Mouse (Mus musculus): ENCODE measurements around the gene Prickle1. TPM values are rescaled to one million over a fixed set of nuclear protein-coding genes. Genes with fewer than 3 reads are reported as not detected.

The Prickle1 gene
- polyA plus RNA-seq (2021): 15.7 TPM

DNA sequence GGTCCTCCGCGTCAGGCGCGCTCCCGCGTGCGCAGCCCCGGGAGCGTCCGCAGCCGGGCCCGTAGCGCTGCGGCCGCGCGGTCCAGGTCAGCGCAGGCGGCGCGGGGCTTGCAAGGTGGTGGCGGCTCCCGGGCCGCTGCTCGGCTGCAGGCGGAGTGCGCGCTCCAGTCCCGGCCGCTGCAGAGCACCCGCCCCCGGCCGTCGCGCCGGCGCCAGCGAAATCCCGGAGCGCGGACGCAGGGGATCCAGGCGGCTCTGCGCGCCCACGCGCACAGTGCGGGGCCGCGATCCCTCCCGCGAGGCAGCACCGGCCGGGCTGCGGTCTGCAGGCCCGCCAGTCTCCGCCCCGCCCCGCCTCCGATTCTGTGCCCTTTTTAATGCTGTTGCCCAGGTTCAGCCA, at the start of gene Prickle1:
TSS of gene Prickle1 (minus strand) at position 146 of the 400 bp plus-strand sequence.
- ChIA-PET POLR2A (interaction anchor here (1.1 kb wide), 1 partner anchor 12 kb away, joined by 3 read pairs; no protein-coding TSS in a partner anchor), CTCF (no interaction called here)
- no peak for DNase-seq (ENCODE audit: low read depth, low spot score)
- H3K27me3 ChIP-seq: no peaks in the 10 kb centered on the region
- peak; percentile 91 for ATAC-seq
- no peak for TF ChIP-seq CTCF (IDR thresholded peaks at IDR 0.05)
- in situ Hi-C loops (cut with MboI; ENCODE audit: low pct_unique_long_range_greater_than_20kb): no loop called here

DNA sequence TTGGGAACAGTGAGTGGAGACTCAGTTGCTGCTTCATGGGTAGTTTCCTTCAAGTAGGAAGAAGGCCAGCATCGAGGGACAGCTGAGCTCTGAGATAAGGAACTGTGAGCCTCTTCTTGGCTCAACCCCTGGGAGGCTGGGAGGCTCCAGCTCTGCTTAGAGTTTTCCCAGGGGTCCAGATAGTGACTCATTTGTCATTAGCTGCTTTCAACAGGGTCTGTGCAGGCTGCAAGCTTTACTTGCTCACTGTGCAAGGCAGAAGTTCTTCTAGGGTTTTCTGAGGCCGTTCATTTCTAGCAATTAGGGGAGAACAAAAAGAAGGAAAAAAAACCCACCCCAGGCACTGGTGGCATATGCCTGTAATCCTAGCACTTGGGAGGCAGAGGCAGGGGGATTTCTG, 44.5 kb upstream of the Prickle1 start:
- in situ Hi-C loops (cut with MboI; ENCODE audit: low pct_unique_long_range_greater_than_20kb): no loop called here
- TF ChIP-seq CTCF (IDR thresholded peaks at IDR 0.05): no peak
- POLR2A ChIA-PET: no interaction called here
- DNase-seq (ENCODE audit: low read depth, low spot score) (no peak), ATAC-seq (no peak)
- CTCF ChIA-PET: no interaction called here
- no peaks in the 10 kb centered on the region for H3K27me3 ChIP-seq

DNA sequence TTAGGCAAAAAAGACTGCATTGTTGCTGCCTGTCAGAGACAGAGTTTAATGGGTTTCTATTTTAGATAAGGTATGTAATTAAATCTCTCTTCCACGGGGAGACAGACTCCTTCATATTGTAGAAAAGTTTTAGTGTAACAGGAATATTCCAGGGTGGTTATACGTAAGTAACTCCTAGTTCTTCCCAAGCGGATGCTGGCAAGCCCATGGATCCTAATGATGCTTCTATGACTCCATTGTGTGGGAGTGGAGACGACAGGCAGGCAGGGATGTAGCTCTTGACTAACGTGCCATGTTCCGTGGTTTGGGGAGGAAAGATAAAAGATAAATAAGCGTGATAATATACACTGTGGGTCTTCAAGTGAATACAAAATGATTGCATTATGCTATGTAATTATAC, 41.3 kb upstream of the Prickle1 start:
- ATAC-seq (no peak), DNase-seq (ENCODE audit: low read depth, low spot score) (no peak)
- in situ Hi-C loops (cut with MboI; ENCODE audit: low pct_unique_long_range_greater_than_20kb): no loop called here
- TF ChIP-seq CTCF (IDR thresholded peaks at IDR 0.05): no peak
- CTCF ChIA-PET: no interaction called here
- H3K27me3 ChIP-seq: no peaks in the 10 kb centered on the region
- POLR2A ChIA-PET: no interaction called here

DNA sequence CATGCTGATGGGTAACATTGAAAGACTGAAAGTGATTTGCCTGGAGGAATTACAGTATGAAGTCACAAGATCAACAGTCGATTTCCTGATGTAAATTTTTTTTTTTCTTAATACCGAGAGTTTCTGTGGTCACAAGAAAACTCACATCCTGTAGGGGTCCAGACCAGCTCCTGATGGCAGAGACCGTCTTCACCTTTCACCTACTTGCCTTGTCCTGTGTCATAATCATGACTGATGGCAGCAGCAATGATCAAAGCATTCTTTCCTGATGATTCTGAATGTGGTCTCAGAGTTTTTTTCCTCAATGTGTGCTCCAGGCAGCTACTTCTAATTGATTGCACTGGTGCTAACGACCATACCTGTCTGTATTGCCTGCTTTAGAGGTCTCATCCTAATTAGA, 39.9 kb upstream of the Prickle1 start:
- DNase-seq (ENCODE audit: low read depth, low spot score) (no peak), ATAC-seq (peak; percentile 28)
- POLR2A ChIA-PET: no interaction called here
- no peak for TF ChIP-seq CTCF (IDR thresholded peaks at IDR 0.05)
- in situ Hi-C loops (cut with MboI; ENCODE audit: low pct_unique_long_range_greater_than_20kb): no loop called here
- H3K27me3 ChIP-seq: no peaks in the 10 kb centered on the region
- CTCF ChIA-PET: no interaction called here

DNA sequence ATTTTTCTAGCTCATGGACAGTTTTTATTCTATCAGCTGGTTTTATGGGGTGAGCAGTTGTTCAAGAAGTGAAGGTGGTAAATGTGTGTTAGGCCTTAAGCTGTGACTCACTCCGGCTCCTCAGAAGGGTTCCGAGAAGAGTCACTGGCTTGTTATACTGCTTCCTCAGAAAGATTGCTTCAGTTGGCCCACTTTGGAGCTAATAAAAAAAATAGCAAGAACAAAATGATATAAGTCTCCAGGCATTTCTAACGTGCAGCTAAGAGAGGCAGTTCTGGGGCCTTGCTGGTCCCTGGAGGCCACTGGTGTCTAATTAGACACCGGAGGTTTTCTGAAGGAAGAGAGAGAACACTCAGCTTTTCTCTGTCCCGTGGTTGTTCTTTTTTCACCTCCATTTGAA, 38.8 kb upstream of the Prickle1 start:
- POLR2A ChIA-PET: no interaction called here
- CTCF ChIA-PET: interaction anchor here (0.7 kb wide), 1 partner anchor 33 kb away, joined by 4 read pairs; no protein-coding TSS in a partner anchor
- in situ Hi-C loops (cut with MboI; ENCODE audit: low pct_unique_long_range_greater_than_20kb): no loop called here
- peak; percentile 70 for ATAC-seq
- no peak for TF ChIP-seq CTCF (IDR thresholded peaks at IDR 0.05)
- no peaks in the 10 kb centered on the region for H3K27me3 ChIP-seq
- DNase-seq (ENCODE audit: low read depth, low spot score): peak; percentile 39

DNA sequence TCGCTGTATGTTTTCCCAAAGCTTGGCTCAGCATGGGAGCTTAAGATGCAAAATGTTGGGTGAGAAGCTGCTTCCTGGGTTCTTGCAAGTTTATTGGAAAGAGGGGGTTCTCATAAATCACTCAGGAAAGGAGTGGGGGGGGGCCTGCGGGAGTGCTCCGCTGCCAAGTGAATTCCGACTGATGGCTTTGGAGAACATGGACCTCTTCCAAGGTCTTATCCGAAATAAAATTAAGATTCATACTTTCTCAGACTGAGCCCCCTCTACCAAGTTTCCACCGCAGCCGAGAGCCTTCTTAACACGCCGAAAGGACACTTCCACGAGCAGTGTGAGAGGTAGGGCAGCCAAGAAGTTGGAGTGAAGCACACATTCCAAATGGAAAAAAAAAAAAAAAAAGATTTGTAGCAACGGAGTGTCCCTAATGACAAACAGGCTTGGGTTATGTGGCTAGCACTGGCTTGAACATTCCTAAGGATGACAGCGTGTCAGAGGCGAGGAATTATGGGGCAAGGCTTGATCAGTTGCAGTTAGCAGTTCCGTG, 34.4 kb upstream of the Prickle1 start:
- ChIA-PET POLR2A (no interaction called here), CTCF (no interaction called here)
- DNase-seq (ENCODE audit: low read depth, low spot score) (no peak), ATAC-seq (no peak)
- TF ChIP-seq CTCF (IDR thresholded peaks at IDR 0.05): no peak
- H3K27me3 ChIP-seq: no peaks in the 10 kb centered on the region
- in situ Hi-C loops (cut with MboI; ENCODE audit: low pct_unique_long_range_greater_than_20kb): no loop called here

DNA sequence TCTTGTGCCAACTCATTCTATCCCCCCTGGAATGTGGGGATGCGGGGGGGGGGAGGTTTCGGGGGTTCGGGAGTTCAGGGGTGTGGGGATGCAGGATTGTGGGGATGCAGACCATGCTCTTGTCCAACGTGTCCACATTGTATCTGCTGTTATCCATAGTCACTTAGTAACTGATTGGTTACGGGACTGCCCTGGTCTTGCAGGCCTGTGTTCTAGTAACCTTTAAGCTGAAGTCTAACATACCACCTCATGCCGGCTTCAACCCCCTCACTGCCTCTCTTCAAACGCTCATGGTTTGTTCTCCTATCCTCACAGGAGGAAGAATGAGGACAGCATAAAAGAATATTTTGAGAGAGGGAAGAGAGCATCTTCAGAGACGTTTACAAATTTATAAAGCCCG, 33.5 kb upstream of the Prickle1 start:
- in situ Hi-C loops (cut with MboI; ENCODE audit: low pct_unique_long_range_greater_than_20kb): no loop called here
- H3K27me3 ChIP-seq: no peaks in the 10 kb centered on the region
- POLR2A ChIA-PET: no interaction called here
- DNase-seq (ENCODE audit: low read depth, low spot score): no peak
- ATAC-seq: no peak
- TF ChIP-seq CTCF (IDR thresholded peaks at IDR 0.05): no peak
- CTCF ChIA-PET: no interaction called here

DNA sequence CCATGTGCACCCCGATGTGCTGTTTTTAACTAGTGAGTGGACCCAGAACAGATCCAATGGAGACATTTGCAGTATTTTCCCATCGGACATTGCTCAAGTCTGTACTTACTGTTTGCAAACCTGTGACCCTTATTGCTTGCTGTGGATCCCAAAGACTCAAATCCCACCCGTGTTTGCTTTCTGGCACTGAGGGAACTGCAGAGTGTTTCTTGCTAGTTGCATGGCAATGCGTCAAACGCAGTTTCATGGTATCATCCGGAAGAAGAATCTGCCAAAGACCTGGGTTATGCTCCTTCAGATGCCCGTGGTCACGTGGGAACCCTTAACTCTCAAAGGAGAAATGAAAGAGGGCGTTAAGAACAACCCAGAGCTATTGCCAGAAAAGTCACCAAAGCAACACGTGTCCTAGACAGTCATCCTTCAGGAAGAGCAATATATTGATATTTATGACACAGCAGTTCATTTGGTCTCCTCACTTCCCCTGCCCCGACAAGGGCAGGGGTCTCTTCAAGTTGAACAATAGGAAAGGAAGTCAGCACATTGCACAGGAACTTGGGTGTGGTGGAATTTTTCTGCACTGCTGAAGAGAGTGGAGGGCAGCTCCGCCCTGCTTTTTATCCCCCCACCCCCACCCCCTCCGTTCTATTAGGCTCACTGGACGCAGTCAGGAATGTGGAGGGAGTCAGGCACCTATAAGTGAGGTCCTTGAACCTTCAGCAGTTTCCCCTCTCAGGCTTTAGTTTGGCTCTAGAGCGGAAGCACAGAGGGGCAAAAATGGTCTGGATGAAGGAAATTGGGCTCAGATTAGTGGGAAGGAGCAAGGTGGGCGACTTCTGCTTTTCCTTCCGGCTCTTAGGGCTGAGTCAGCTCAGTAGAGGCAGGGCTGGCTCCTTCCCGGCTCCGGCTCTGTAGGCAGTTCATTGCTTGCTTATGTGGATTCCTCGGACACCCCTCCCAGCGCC, 32.4 kb upstream of the Prickle1 start:
- POLR2A ChIA-PET: no interaction called here
- TF ChIP-seq CTCF (IDR thresholded peaks at IDR 0.05): no peak
- DNase-seq (ENCODE audit: low read depth, low spot score): no peak
- CTCF ChIA-PET: no interaction called here
- H3K27me3 ChIP-seq: no peaks in the 10 kb centered on the region
- no peak for ATAC-seq
- in situ Hi-C loops (cut with MboI; ENCODE audit: low pct_unique_long_range_greater_than_20kb): no loop called here

DNA sequence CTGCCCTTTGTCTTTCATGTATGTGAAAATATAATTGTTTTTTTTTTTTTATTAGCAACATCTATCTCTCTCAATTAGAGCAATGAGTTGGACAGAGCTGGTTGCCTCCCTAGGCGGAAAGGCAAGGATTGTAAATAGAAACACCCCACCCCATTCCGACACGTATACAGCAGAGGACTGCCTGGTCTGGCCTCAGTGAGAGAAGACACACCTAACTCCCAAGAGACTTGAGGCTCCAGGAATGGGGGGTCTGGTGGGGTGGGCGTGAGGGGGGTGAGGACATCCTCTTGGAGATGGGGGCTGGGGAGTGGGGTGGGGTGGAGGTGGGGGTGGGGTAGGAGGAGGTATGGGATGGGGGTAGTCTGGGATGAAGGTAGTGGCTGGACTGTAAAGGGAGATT, 23.9 kb upstream of the Prickle1 start:
- CTCF ChIA-PET: interaction anchor here (1.6 kb wide), 1 partner anchor 12 kb away, joined by 3 read pairs; no protein-coding TSS in a partner anchor
- no peak for DNase-seq (ENCODE audit: low read depth, low spot score)
- in situ Hi-C loops (cut with MboI; ENCODE audit: low pct_unique_long_range_greater_than_20kb): no loop called here

DNA sequence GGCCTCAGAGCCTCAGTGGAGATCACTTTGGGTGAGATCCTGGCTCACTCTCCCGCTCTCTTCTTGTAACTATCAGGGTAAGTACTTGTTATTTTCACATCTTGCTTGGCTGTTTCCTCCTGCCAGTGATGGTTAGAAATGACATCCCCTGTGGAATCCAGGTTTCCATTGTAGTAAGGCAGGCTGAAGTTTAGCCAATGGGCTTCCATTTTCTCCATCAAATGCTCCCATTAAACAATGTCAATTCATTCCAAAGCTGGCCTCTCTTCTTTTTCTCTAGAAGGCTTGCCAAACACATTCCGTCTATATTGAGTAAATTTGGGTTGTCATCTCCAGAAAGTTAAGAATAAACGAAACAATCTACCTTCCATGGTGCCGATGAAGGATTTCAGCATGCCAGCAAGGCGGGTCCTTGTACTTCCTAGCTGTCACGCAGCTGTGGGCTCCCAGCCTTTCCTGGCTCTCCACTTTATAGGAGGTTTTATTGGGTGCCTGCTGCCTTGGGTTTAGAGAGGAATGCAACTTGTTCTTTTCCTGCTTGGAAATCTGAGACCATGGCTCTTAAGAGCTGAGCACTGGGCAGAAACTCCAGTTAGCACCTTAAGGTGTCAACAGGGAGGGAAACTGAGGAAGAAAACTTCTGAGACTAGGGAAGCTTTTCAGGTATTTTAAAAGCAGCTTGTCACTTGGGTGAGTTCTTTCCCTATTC, 22.9 kb upstream of the Prickle1 start:
- DNase-seq (ENCODE audit: low read depth, low spot score) (no peak), ATAC-seq (no peak)
- TF ChIP-seq CTCF (IDR thresholded peaks at IDR 0.05): no peak

More for the DNA sequence above, 23.9 kb upstream of the Prickle1 start:
- no peaks in the 10 kb centered on the region for H3K27me3 ChIP-seq
- no peak for ATAC-seq
- POLR2A ChIA-PET: no interaction called here
- TF ChIP-seq CTCF (IDR thresholded peaks at IDR 0.05): no peak

DNA sequence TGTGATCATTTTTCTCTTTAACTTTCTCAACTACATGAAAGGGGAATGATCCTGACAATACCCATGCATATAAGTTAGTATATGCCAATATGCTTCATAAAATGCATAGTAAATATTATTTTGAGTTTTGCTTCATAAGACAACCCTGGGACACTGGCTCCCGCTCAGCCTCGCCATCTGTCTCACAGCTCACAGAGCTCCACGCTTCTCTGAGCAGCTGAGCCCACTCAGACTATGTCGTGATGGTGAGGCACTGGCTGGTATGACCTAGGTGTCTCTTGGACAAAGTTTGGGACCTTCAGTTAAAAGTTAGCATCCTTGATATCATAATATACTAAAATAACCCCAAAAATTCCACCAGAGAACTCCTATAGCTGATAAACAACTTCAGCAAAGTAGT, 20.6 kb upstream of the Prickle1 start:
- in situ Hi-C loops (cut with MboI; ENCODE audit: low pct_unique_long_range_greater_than_20kb): no loop called here
- no peaks in the 10 kb centered on the region for H3K27me3 ChIP-seq
- ChIA-PET POLR2A (no interaction called here), CTCF (no interaction called here)
- ATAC-seq (no peak), DNase-seq (ENCODE audit: low read depth, low spot score) (no peak)
- TF ChIP-seq CTCF (IDR thresholded peaks at IDR 0.05): no peak

More for the DNA sequence above, 22.9 kb upstream of the Prickle1 start:
- in situ Hi-C loops (cut with MboI; ENCODE audit: low pct_unique_long_range_greater_than_20kb): no loop called here
- POLR2A ChIA-PET: no interaction called here
- no peaks in the 10 kb centered on the region for H3K27me3 ChIP-seq
- CTCF ChIA-PET: interaction anchor here (1.6 to 1.7 kb wide), 2 partner anchors 13 kb away, joined by 3 to 4 read pairs; no protein-coding TSS in a partner anchor

Data from Patski (cell line).